Mouse (Mus musculus) thymus, adult 2 months (tissue): ENCODE results near the gene Rusc2. TPM values are rescaled to one million over a fixed set of nuclear protein-coding genes. Genes with fewer than 3 reads are reported as not detected.

Experiments
- DNase-seq: peaks from one replicate; pipeline ENCODE4 v3.0.0; 2021
- H3K27ac ChIP-seq: fragments of 200-500 bp; 2 replicates; pipeline ENCODE4 v1.5.1; 2012; ENCODE audit warnings: low read length, control low read depth; ENCODE audit not compliant: control insufficient read depth, insufficient read depth
- H3K27me3 ChIP-seq: fragments of 200-500 bp; 2 replicates; pipeline ENCODE4 v1.6.1; 2012; ENCODE audit warnings: mild to moderate bottlenecking, low read length, moderate library complexity, mixed read lengths; ENCODE audit not compliant: control insufficient read depth, insufficient read depth
- H3K36me3 ChIP-seq: fragments of 200-500 bp; 2 replicates; pipeline ENCODE4 v1.6.1; 2012; ENCODE audit warnings: mild to moderate bottlenecking, low read length, moderate library complexity; ENCODE audit not compliant: control insufficient read depth, insufficient read depth
- H3K4me1 ChIP-seq: fragments of 200-500 bp; replicated peaks from 2 replicates; pipeline ENCODE4 v1.6.1; 2012; ENCODE audit warnings: low read length; ENCODE audit not compliant: control insufficient read depth, insufficient read depth
- H3K4me3 ChIP-seq: fragments of 200-500 bp; 2 replicates; pipeline ENCODE4 v1.5.1; 2012; ENCODE audit warnings: mild to moderate bottlenecking, low read length, control low read depth, moderate library complexity; ENCODE audit not compliant: control insufficient read depth, insufficient read depth
- CTCF ChIP-seq: fragments of 200-500 bp; IDR thresholded peaks from 2 replicates; pipeline ENCODE4 v1.5.1; 2012; ENCODE audit warnings: mild to moderate bottlenecking, control low read depth, low read length, moderate library complexity, borderline replicate concordance; ENCODE audit not compliant: control insufficient read depth, poor library complexity, insufficient read depth; ENCODE audit errors: extremely low read depth
- POLR2A ChIP-seq: fragments of 200-500 bp; IDR thresholded peaks from 2 replicates; pipeline ENCODE4 v1.6.1; 2012; ENCODE audit warnings: mild to moderate bottlenecking, low read length, control low read depth, moderate library complexity; ENCODE audit not compliant: control insufficient read depth, poor library complexity, insufficient read depth; ENCODE audit errors: extremely low read depth
- WGBS: fragments of 180-500 bp; shearing (Covaris S2); methylation state at CpG from one replicate; pipeline ENCODE4 v1.1.7; 2018; 5-methylcytosine and 5-hydroxymethylcytosine counted together
- polyA plus RNA-seq: library from polyadenylated mRNA; depleted of rRNA; stranded (reverse); fragments of >200 nt; gene quantifications from 2 replicates; pipeline ENCODE4 v1.2.3, GENCODE M21; 2012

The Rusc2 gene
- polyA plus RNA-seq, 1 experiment, result 4.2 TPM

DNA sequence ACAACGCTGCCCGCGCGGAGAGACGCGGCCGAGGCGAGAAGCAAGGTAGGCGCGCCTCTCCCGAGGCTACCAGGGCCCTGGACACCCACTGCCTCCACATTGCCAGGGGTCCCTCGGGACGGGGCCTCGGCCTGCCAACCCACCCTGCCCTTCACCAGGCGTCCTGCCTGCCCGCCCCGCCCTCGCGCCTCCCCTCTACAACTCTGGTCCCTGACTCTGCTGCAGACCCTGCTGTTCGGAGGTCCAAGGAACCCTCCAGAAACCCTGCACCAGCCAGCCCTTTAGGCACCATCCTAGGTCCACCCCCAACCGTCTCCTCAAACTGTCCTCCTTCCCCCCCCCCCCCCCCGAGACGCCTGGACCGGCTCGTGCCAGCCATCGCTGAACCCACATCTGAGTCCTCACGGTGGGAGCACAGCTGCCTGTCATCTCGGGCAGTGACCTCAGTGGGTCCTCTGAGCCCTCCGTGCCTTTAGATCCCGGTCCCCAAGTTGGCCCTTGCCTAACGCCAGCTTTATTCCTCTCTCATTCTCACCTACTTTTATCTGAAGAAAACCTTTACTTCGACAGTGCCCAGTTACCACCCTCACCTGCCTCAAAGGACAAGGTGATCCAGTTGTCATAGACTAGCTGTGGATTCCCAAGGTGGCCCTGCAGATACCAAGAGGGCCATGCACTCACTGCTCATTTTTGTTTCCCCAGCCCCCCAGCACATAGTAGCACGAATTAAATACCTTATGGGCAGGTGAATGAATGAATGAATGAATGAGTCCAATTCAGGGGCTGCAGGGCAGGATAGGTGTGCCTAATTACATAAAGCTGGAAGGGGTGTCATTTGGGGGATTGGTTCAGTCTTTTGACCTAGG is 609 bp downstream of the Rusc2 start:
- Histone ChIP-seq H3K27ac (no peak overlapping the region), H3K27me3 (no peaks in the 10 kb centered on the region; the same call in 1 of the 2 replicates), H3K4me3 (peak overlapping the region; percentile 11), H3K4me1 (peaks cover 5% of the 10 kb centered on the region; the same call in 1 of the 2 replicates), H3K36me3 (no peaks in the 10 kb centered on the region)
- 13% methylated on average over 32 of the region's 33 CpGs for WGBS
- no peak for DNase-seq
- TF ChIP-seq POLR2A (no peak), CTCF (no peak)

GRCm38 (mm10) chr4:43383246-43384082 is 1.7 kb downstream of the Rusc2 start:
- H3K27ac ChIP-seq, result no peak overlapping the region
- TF ChIP-seq CTCF (no peak), POLR2A (no peak)
- H3K4me3 ChIP-seq, result no peak overlapping the region
- WGBS, result 80% methylated on average over 11 of the region's 11 CpGs
- no peaks in the 10 kb centered on the region; the same call in 1 of the 2 replicates for H3K27me3 ChIP-seq
- DNase-seq, result no peak
- peaks cover 5% of the 10 kb centered on the region; the same call in 1 of the 2 replicates for H3K4me1 ChIP-seq
- H3K36me3 ChIP-seq, result no peaks in the 10 kb centered on the region

GRCm38 (mm10) chr4:43384083-43384460 is 2.3 kb downstream of the Rusc2 start:
- H3K4me3 ChIP-seq, result no peak overlapping the region

GRCm38 (mm10) chr4:43384541-43384940 is 2.8 kb downstream of the Rusc2 start:
- Histone ChIP-seq H3K27ac (no peak overlapping the region), H3K36me3 (no peaks in the 10 kb centered on the region), H3K4me3 (no peak overlapping the region), H3K4me1 (peaks cover 5% of the 10 kb centered on the region; the same call in 1 of the 2 replicates), H3K27me3 (no peaks in the 10 kb centered on the region; the same call in 1 of the 2 replicates)
- TF ChIP-seq POLR2A (no peak), CTCF (no peak)
- 96% methylated on average over 3 of the region's 3 CpGs for WGBS
- no peak for DNase-seq

More at GRCm38 (mm10) chr4:43384083-43384460, 2.3 kb downstream of the Rusc2 start:
- no peak overlapping the region for H3K27ac ChIP-seq
- H3K27me3 ChIP-seq, result no peaks in the 10 kb centered on the region; the same call in 1 of the 2 replicates
- WGBS, result 74% methylated on average over 5 of the region's 5 CpGs
- H3K4me1 ChIP-seq, result peaks cover 5% of the 10 kb centered on the region; the same call in 1 of the 2 replicates
- TF ChIP-seq CTCF (no peak), POLR2A (no peak)
- no peaks in the 10 kb centered on the region for H3K36me3 ChIP-seq
- DNase-seq, result no peak

DNA sequence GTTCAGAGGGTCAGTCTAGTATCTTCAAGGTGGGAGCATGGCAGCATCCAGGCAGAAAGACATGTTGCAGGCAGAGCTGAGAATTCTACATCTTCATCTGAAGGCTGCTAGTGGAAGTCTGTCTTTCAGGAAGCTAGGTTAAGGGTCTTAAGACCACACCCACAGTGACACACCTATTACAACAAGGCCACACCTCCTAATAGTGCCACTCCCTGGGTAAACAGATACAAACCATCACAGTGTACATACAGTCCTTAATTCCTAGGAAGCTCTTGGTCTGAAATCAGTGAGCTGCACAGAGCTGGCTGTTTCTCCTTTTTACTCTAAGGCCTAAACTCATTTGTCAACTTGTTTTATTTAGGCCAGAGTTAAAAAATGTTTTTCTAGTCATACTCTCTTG is 5.2 kb downstream of the Rusc2 start:
- no peak overlapping the region for H3K4me3 ChIP-seq
- TF ChIP-seq CTCF, result no peak
- no peak for TF ChIP-seq POLR2A
- H3K27ac ChIP-seq, result no peak overlapping the region

DNA sequence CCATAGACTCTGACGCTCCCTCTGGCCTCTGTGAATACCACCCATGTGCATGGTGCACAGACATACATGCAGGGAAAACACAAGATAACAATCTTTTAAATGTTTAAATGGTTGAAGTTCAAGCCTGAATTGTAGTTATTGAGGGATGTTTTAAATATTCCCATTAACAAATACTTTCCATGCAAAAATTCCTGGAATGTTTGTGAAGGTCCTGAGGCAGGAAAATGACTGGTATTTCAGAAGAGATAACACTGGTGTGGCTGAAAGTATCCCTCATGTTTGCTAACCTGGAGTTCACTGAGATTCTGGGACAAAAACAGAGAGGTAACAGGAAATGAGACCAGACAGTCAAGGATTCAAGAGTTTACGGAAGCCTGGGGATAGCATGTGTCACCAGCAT is 7.6 kb downstream of the Rusc2 start:
- TF ChIP-seq POLR2A, result no peak
- TF ChIP-seq CTCF, result no peak
- no peaks in the 10 kb centered on the region for H3K36me3 ChIP-seq
- no peaks in the 10 kb centered on the region for H3K4me1 ChIP-seq
- no peak for DNase-seq
- no peak overlapping the region for H3K27ac ChIP-seq
- no peak overlapping the region for H3K4me3 ChIP-seq
- WGBS, result 97% methylated on average over 2 of the region's 2 CpGs
- H3K27me3 ChIP-seq, result no peaks in the 10 kb centered on the region

More for the DNA sequence above, 5.2 kb downstream of the Rusc2 start:
- H3K36me3 ChIP-seq, result no peaks in the 10 kb centered on the region
- no peaks in the 10 kb centered on the region for H3K4me1 ChIP-seq
- no peak for DNase-seq
- H3K27me3 ChIP-seq, result no peaks in the 10 kb centered on the region
